Mouse (Mus musculus): Measurements from ENCODE around the gene Calm3.

DNA sequence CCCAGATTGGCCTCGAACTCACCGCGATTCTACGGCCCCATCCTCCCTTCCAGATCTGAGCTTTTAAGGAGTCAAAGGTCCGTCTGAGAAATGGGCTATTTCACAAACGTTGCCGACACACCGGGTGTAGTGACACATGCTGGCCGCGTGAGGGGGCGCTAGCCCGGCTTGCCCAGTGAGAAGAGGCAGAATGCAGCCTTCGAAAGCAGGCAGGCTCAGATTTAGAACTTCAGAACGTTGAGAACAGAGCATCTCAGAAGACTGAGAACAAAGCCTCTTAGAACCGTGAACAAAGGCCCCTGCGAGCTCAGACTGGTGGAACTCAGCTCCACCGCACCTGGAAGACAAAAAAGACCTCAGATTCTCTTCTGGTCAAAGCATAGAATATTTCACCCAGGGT lies 49.7 kb downstream of the Calm3 start:
- TF ChIP-seq POLR2A (IDR thresholded peaks at IDR 0.05; ENCODE audit: borderline replicate concordance, control insufficient read depth, low read depth, low read length) (no peak), CTCF (IDR thresholded peaks at IDR 0.05; ENCODE audit: control insufficient read depth, insufficient read depth, low read length) (peak; percentile 94)
